Mouse (Mus musculus) small intestine, adult 2 months (tissue): ENCODE results near the gene Slc22a22. TPM values are rescaled to one million over a fixed set of nuclear protein-coding genes. Genes with fewer than 3 reads are reported as not detected.

Experiments
- H3K27ac ChIP-seq: fragments of 200-500 bp; 2 replicates; pipeline ENCODE4 v1.5.1; 2012; ENCODE audit warnings: low read depth, low read length, control low read depth, inconsistent platforms; ENCODE audit not compliant: insufficient read depth
- H3K27me3 ChIP-seq: fragments of 200-500 bp; 2 replicates; pipeline ENCODE4 v1.6.1; 2012; ENCODE audit warnings: mild to moderate bottlenecking, moderate library complexity, low read length, inconsistent platforms; ENCODE audit not compliant: control insufficient read depth, insufficient read depth
- H3K36me3 ChIP-seq: fragments of 200-500 bp; 2 replicates; pipeline ENCODE4 v1.6.1; 2012; ENCODE audit warnings: mild to moderate bottlenecking, low read length, control low read depth, inconsistent platforms; ENCODE audit not compliant: control insufficient read depth, insufficient read depth
- H3K4me1 ChIP-seq: fragments of 200-500 bp; 2 replicates; pipeline ENCODE4 v1.6.1; 2012; ENCODE audit warnings: low read length, inconsistent platforms, mixed read lengths; ENCODE audit not compliant: control insufficient read depth, insufficient read depth, insufficient read length
- H3K4me3 ChIP-seq: fragments of 200-500 bp; 2 replicates; pipeline ENCODE4 v1.5.1; 2012; ENCODE audit warnings: low read depth, mild to moderate bottlenecking, control low read depth, inconsistent platforms, low read length, moderate library complexity
- CTCF ChIP-seq: fragments of 200-500 bp; IDR thresholded peaks from 2 replicates; pipeline ENCODE4 v1.5.1; 2012; ENCODE audit warnings: low read depth, mild to moderate bottlenecking, control low read depth, inconsistent platforms, low read length, moderate library complexity, mixed read lengths; ENCODE audit not compliant: insufficient replicate concordance, insufficient read length; ENCODE audit errors: extremely low read depth
- POLR2A ChIP-seq: fragments of 200-500 bp; IDR thresholded peaks from 2 replicates; pipeline ENCODE4 v1.6.1; 2012; ENCODE audit warnings: low read depth, mild to moderate bottlenecking, control low read depth, inconsistent platforms, low read length, moderate library complexity
- WGBS: fragments of 180-500 bp; shearing (Covaris S2); methylation state at CpG from one replicate; pipeline ENCODE4 v1.1.7; 2018; 5-methylcytosine and 5-hydroxymethylcytosine counted together
- polyA plus RNA-seq: library from polyadenylated mRNA; depleted of rRNA; stranded (reverse); fragments of >200 nt; gene quantifications from 2 replicates; pipeline ENCODE4 v1.2.3, GENCODE M21; 2012

Gene Slc22a22
- polyA plus RNA-seq, 1 experiment: not detected

DNA sequence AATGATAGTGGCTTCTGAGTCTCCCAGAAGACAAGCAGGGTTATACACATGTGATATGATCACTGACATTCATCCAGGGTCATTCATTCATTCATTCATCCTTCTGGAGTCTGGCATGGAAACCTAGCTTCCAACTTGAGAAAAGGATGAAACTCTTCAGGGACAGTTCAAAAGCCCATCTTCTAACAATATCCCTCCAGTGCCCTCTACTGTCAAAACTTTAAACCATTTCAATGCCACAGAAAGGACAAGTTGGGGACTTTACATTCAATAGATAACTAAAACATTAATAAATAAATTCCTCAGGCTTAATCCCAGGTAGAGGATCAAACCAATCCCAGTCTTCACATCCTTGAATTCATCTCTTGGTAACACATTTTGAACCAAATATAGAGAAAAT, 247.0 kb downstream of the Slc22a22 start:
- Histone ChIP-seq H3K36me3 (no peaks in the 10 kb centered on the region), H3K4me1 (no peaks in the 10 kb centered on the region), H3K4me3 (no peak overlapping the region), H3K27me3 (no peaks in the 10 kb centered on the region), H3K27ac (no peak overlapping the region)
- TF ChIP-seq CTCF (no peak), POLR2A (no peak)

DNA sequence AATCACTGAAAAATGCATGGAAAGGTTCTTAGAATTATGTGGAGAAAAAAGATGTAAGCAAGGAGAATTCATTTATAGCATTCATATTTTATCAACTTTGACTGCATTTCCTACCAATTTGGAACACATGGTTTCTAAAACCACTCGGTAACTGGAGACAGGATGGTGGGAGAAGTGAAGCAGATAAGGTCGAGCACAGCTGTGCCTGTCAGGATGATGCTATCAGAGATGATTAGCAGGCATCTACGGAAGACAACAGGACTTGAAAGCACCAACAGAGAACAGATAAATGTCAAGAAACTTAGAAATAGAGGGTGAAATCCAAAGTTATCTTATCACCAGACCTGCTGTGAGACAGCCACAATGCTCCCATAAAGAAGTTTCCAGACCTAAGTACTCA, 272.1 kb downstream of the Slc22a22 start:
- Histone ChIP-seq H3K4me3 (no peak overlapping the region), H3K27ac (no peak overlapping the region), H3K4me1 (no peaks in the 10 kb centered on the region), H3K36me3 (no peaks in the 10 kb centered on the region), H3K27me3 (no peaks in the 10 kb centered on the region)
- TF ChIP-seq CTCF (no peak), POLR2A (no peak)
- whole genome bisulfite sequencing: 43% methylated on average over 3 of the region's 3 CpGs

DNA sequence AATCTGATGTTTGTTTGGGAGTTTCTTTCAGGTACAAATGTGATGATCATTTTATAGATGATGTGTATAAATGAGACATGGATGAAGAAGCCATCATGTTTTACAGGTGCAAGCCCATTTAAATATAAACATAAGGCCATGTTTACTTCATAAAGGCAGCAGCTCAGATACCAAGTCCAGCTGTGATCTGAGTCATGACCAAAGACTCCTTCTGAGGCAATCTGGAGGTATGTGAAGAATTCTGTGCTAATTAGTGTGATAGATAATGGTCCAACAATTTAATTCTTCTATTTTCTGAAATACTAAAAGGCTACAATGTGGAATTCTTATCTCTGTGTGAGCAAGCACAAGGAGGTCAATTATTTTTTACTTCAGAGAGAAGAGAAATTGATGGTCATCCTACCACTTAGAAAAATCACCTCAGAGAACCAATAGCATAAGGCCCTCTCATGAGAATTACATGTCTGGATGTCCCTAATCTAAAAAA, 272.9 kb downstream of the Slc22a22 start:
- Histone ChIP-seq H3K4me1 (no peaks in the 10 kb centered on the region), H3K4me3 (no peak overlapping the region), H3K27ac (no peak overlapping the region), H3K27me3 (no peaks in the 10 kb centered on the region), H3K36me3 (no peaks in the 10 kb centered on the region)
- no peak for TF ChIP-seq POLR2A
- TF ChIP-seq CTCF: no peak
